Mouse (Mus musculus) frontal cortex, adult 2 months (tissue): ENCODE results near the gene Gng12. TPM values are rescaled to one million over a fixed set of nuclear protein-coding genes. Genes with fewer than 3 reads are reported as not detected.
"Not testable (repeated sequence)": the region's sequence is repeated elsewhere in the genome, so short reads cannot be mapped to it uniquely, and the experiment has no call there.

Experiments used
- DNase-seq, 2 experiments: peaks; one replicate each; pipeline ENCODE4 v3.0.0; 2022; ENCODE audit warnings: low spot score in 1 of 2; ENCODE audit errors: extremely low spot score in 1 of 2
- polyA plus RNA-seq: library from polyadenylated mRNA; depleted of rRNA; stranded (reverse); fragments of >200 nt; gene quantifications from 2 replicates; pipeline ENCODE4 v1.2.3, GENCODE M21; 2012; rRNA removed

Gng12 gene
- 40.5 and 49.5 TPM in 2 replicates for polyA plus RNA-seq

GRCm38 (mm10) chr6:66896119-66896920 is at the start of gene Gng12:
Gng12 (plus strand) TSS chr6:66896397.
- DNase-seq = peak in 1 of 2 experiments; percentile 74

DNA sequence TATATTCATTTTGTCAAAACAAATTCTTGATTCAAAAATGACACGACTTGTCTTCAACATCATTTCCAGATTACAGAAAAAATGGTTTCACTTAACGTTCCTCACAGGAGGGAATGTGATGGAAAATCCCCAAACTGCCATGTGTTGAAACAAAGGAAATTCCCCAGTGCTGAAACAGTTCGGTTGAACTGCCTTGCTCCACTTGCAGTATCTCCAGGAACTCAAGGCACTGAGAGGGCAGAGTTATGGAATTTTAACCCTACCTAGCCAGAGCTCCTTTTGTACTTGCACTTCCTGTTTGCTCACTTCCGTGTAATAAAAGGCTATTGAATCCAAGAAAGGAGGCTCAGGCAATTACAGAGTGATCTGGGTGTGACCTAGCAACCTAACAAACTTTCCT is 47.3 kb upstream of the Gng12 start:
- DNase-seq = no peak

DNA sequence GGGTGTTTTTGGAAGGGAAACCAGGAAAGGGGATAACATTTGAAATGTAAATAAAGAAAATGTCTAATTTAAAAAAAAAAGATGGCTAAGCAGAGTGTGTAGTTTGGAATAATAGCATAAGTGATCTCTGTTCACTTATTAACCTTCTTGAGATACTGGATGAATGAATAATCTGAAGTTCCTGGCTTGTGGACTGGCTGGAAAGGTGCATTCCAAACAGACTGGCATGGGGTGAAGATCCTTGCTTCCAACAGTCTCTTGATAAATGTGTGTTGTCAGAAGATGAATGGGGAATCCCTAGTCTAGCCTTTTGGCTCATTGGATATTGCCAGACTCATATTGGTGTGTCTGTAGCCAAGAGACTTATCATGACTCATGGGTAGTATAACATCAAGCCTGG is 40.0 kb upstream of the Gng12 start:
- no peak for DNase-seq

- DNase-seq = no peak
Measured at GRCm38 (mm10) chr6:66858356-66858755, 37.8 kb upstream of the Gng12 start.

DNA sequence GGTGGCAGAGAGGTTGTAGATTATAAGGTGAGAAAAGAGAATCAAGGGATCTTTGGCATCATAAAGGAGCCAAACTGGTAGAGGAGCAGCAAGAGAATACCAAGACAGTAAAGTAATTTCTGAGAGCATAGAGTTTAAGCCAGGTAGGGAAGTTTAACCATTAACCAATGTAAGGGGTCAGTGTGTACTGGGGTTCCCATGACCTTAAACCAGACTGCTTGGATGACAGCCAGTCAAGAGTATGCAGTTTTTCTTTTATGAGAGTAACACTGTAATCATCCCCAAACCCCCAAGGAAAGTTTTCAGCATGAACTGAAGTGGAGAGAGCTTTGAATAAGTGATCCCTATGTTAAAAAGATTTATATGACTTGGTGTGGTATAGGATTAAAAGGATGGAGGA is 36.8 kb upstream of the Gng12 start:
- DNase-seq = no peak

DNA sequence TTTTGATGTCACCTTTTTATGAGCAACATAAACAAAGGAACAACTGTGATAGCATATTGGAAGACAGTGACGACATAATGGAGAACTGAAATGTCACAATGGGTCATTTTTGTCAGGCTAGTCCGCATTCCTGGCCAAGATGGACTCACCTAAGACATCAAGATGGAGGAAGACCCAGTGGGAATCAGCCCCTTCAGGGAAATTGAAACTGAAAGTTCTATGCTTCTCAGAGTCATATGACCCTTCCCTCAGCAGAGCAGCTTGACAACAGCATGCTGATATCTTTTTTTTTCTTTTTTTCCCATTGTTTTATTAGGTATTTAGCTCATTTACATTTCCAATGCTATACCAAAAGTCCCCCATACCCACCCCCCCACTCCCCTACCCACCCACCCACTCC is 31.7 kb upstream of the Gng12 start:
- DNase-seq = no peak

- DNase-seq = no peak
Measured at GRCm38 (mm10) chr6:66866295-66866694, 29.9 kb upstream of the Gng12 start.

DNA sequence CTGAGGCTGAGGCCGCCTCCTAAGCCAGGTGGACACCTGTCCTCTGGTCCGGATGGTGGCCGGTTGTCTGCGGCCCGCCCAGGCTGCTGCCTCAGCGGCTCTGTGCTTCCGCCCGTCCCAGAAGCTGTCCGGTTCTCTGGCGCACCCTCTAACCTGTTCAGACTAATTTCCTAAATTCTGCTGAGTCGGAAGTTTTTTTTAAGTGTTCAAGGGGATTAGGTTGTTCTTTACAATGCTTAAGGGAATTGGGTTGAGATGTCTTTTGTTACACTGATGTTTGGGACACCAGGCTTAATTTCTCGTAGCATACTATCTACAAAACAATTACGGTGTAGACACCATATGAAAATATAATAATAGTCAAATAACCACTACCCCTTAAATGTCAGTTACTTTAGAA is 19.1 kb upstream of the Gng12 start:
- not testable (repeated sequence) for DNase-seq

DNA sequence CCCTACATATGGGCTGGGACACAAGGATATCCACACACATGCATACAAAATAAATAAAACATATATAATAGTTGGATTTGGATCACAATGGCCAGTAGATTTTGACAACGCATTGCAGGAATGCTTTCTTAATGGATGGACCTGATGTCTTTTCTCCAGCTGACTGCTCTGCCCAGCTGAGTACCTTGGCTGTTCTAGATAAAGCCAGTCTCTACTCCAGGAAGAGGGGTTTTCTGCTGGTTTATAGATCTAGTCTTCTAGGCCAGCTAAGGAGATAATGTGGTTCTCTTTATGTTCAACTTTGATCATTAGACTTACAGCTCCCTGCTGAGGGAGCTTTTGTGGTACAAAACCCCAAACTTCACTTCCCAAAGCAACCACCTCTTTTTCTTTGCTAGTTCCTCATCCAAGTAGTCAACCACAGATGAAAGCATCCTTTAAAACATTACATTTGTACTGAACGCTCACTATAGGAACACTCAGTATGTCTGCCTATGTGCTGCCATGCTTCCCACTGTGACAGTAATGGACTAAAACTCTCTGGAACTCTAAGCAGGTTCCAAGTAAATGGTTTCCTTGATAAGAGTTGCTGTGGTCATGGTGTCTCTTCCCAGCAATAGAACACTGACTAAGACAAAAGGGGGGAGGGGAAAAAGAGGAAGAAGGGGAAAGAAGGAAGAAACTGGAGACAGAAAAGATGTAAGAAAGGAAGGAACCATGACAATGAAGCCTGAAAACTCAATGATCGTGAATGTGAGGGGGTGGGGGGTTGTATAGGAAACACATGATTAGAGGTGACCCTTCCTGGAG is 5.6 kb upstream of the Gng12 start:
- no peak for DNase-seq

DNA sequence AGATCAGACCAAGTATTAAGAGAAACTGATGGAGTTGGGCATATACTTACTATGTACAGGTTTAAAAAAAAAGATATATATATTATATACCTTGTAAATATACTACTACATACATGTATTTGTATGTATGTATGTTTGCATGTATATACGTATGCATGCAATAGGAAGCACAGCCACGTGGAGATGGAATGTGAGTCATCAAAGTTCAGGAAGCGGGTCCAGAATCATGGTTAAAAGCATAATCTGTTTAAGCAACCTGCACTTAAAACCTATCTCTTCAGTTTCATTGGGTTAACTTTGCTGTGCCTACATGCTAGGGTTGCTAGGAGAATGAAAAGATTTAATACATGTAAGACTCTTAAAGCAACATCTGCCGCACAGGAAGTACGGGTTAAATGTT is 2.2 kb upstream of the Gng12 start:
- no peak for DNase-seq

DNA sequence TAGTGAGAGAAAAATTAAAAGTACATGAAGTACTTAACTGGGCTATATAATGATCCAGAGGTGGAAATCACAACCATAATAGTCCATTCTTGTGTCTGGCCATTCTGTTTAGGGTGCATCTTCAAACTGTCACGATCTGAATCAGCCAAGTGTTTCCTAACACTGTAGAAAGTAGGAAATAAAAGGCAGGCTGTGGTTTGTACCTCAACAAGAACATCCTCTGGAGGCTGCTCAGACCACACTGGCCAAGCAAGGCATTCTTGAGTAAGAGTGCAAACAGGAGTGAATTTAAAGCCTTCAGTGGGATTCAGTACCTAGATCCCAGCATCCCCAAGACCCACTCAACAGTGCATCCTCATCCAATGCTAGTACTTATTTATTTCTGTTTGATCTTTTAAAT is 1.2 kb upstream of the Gng12 start:
- DNase-seq = no peak

GRCm38 (mm10) chr6:66896921-66897645 is 886 bp downstream of the Gng12 start:
- DNase-seq = no peak

DNA sequence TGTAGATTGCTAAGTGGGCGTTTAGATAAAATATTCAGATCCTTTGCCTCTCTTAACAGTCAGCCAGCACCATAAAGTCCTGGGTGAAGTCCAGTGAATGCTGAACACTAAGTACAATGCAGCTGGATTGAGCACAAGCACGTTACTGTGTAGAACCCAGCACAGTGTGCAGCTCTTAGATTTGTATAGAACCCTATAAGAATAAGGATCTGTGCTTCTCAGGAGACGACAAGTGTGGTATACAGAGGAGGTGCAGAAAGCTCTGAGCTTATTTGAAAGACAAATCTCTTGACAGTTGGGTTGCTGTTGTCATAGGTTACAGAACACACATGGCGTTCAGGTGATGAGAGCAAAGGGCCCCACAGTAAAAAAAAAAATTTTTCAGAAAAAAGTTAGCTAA is 1.8 kb downstream of the Gng12 start:
- no peak for DNase-seq

- DNase-seq = no peak
Measured at GRCm38 (mm10) chr6:66901926-66902325, 5.7 kb downstream of the Gng12 start.

DNA sequence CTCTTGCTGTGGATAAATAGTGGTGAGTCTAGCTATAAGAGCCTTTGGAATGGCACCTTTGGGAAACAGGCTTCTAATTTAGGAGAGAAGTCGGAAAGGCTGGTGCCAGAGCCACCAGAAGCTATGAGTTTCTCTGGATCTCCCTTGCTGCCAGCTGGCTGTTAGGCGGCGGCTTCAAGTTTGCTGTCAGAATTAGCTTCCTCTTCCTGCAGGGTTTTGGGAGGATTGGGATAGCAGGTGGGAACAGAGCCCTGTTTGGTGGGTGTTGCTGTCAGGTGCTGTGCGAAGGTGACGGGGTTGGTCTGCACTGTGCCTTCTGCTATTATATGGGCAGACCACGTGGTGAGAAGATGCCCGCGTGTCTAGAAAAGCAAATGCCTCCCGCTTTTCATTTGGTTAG is 7.0 kb downstream of the Gng12 start:
- peak in 1 of 2 experiments; percentile 54 for DNase-seq

DNA sequence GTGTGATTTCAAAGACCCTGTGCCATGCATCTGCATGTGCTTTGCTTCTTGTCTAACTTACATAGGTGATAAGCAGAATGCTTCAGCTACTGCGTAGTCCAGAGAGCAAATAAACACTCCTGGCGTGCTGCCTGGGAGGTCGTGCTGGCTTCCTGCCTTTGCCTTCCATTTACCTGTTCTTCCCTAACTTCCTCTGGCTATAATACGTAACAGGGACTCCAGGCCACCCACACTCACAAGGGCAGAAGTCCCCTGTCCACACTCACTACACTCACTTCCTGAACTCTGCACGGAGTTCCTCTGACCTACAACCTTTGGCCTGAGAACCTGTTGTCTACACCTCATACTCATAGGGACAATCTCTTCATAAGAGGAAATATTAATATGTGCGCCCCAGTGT is 7.5 kb downstream of the Gng12 start:
- no peak for DNase-seq

GRCm38 (mm10) chr6:66906244-66906643 is 10.0 kb downstream of the Gng12 start:
- DNase-seq = no peak

DNA sequence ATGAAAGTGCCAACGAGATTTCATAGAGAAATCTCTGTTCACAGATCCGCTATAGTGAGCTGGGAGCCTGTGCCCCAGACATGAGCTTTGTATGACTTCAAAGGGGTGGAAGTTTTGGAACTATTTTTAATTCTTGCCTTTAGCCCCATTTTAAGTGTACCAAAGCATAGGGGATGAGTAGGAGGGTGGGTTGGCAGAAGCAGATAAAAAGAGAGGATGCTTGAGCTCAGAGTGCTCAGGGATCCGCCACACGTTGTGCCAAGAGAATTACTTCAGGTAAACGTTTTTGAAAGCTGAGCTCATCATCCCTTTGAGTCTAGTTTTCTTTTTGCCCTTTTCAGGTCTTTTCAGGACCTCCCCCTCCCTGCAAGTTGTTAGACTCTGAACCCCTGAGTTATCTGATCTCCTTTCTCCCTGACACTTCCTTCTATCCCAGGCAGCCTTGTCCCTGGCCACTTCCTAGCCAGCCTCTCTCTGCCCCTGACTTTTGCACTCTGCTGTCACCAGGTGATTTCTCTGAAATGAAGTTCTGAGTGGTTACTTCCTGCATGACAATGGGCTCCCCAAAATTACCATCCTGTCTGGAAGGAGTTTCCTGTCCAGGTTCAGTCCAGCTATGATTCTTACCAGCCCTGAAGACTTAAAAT is 12.3 kb downstream of the Gng12 start:
- no peak for DNase-seq

DNA sequence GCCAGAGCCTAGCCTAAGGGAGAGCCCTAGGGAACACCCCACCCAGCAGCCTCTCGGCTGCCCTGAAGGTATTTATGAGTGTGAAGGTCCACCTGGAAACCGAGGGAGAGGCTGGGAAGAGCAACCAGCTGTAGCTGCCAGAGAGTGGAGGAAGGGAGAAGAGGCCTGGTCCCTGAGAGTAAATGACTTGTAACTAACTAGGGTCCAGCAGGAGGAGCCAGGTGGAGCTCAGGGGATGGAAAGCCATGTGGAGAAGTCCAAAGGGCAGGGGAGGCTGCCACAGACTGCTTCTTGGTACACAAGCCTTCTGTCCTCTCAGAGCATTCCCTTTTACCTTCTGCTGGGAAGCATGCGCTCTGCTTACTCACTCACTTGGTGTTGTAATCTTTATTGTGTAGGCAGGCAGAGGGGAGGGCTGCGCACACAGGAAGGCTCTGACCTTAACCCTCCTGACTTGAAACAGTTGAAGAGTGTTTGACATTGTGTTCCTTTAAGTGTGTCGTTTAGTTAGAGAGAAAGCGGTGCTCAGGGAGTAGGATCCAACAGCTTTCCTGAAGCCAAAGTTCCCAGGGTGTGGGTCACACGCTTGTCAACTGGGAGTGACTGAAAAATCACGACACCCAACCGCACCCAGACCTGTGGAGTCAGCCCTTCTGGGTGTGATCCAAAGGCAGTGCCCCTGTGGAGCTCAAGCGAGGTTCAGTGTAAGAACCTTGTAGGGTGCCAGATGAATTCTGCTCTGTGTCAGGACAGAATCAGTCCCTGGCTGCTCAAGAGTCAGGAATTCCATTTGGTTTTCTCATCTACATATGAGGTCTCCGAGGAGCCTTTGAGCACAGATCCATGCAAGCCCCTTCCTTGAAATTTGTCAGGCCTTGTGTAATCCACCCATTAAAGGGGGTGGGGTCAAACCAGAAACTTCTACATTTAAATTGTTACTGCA is 14.6 kb downstream of the Gng12 start:
- DNase-seq = no peak

- no peak for DNase-seq
Measured at GRCm38 (mm10) chr6:66913355-66913754, 17.2 kb downstream of the Gng12 start.
